Mouse (Mus musculus): ENCODE data around the gene Tomt.

DNA sequence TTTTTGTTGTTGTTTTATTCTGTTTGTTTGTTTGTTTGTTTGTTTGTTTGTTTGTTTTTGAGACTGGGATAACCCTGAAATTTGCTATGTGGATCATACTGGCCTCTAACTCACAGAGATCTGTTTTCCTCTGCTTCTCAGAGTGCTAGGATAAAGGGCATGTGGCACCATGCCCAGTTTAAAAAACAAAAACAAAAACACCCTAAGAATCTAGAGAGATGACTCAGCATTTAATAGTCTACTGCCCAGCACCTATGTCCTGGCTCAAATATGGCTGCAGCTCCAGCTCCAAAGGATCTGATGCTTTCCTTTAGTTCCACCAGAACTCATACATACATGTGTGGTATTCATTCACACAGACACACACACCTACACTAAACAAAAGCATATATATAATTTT, 45.2 kb downstream of the Tomt start:
- no peak for TF ChIP-seq POLR2A (IDR thresholded peaks at IDR 0.05; ENCODE audit: low read depth, low read length)
- TF ChIP-seq CTCF (IDR thresholded peaks at IDR 0.05; ENCODE audit: borderline replicate concordance, insufficient read depth, low read length) = no peak

Measured in embryonic fibroblast, embryonic 13.5 days (primary cell).